Mouse (Mus musculus) hindlimb bud, embryonic 11.5 days (tissue): ENCODE measurements around the gene Ankrd36.
"Not testable (repeated sequence)": the region's sequence is repeated elsewhere in the genome, so short reads cannot be mapped to it uniquely, and the experiment has no call there.

ENCODE experiments used
- DNase-seq: peaks from one replicate; pipeline ENCODE4 v3.0.0-alpha.2; 2012; ENCODE audit warnings: low read depth, low spot score; ENCODE audit errors: extremely low spot score

The Ankrd36 gene

DNA sequence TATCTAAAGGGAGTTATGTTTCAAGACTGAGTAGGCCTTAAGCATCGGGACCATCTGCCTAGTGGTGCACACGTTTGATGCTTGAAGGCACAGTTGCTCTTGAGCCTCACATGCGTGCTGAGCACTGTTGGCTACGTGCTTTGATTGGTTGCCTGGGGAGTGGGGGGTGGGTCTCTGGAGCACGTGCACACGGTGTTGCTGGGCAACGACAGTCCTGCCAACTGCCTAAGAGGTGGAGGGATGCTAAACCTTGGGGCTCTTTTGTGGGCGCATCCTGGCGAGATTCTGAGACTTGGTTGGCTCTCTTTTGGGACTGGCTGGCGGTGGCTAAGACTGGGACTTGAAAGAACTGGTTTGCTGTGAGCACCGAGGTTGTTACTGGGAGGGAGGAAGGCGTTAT, at the start of gene Ankrd36:
Gene Ankrd36 (plus strand): TSS at position 211 of the 400 bp plus-strand sequence.
- DNase-seq, result no peak

DNA sequence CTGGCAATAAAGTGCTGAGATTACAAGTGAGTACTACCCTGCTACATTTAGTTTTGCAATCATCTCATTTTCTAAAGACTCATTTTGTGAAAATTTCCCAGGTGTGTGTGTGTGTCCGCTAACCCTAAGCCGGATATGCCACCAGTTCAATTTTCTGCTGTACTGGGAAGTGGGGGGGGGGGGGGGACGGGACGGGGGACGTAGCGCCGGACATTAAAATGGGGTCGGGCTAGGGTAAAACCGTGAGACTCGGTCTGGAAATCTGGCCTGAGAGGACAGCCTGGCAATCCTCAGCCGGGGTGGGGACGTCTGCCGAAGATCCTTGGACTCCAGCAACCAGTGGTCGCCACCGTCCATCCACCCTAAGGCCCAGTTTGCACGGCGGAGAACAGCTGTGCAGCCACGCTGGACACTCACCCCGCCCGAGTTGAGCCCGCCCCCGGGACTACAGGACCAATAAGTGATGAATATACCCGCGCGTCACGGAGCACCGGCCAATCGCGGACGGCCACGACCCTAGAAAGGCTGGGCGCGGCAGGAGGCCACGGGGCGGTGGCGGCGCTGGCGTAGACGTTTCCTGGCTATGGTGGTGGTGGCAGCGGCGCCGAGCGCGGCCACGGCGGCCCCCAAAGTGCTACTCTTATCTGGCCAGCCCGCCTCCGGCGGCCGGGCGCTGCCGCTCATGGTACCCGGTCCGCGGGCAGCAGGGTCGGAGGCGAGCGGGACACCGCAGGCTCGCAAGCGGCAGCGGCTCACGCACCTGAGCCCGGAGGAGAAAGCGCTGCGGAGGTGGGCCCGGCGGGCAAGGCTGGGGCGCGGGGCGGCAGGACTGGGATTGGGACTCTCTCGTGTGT, 48.8 kb upstream of the Ankrd36 start, which contains the start of gene Xbp1:
Gene Xbp1 (plus strand): TSS at position 248 of the 854 bp plus-strand sequence.
- no peak for DNase-seq

DNA sequence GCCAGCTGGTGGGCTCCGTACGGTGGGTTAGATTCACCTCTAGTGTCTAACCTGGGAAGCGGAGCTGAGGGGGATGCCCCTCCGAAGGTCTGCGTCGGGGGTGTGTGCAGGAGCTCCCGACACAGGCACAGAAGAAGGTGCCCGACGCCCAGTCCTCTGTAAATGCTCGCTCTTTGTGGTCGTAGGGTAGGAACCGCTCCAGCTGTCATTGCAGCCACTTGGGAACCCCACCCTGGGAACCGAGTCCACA, 48.3 kb upstream of the Ankrd36 start:
- DNase-seq, result no peak

GRCm38 (mm10) chr11:5521516-5522291, 47.8 kb upstream of the Ankrd36 start:
- no peak for DNase-seq

GRCm38 (mm10) chr11:5522798-5523415, 46.6 kb upstream of the Ankrd36 start:
- DNase-seq, result no peak

DNA sequence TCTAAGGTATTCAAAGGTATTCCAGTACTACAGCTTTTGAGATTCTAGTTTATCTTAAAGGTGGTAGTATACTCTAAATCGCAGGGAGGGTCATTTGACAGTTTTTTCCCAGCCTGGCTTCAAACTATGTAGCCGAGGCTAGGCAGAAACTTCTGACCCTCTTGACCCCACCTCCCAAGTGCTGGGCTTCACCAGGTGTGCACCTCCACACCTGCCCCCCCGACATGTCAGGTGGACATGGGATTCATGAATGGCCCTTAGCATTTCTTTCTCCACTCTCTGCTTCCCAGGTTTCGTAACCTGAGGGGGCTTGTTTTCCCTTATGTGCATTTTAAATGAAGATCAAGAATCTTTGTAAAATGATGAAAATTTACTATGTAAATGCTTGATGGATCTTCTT, 44.1 kb upstream of the Ankrd36 start:
- DNase-seq, result no peak

- no peak for DNase-seq
Observed at GRCm38 (mm10) chr11:5526573-5527439, 42.7 kb upstream of the Ankrd36 start.

DNA sequence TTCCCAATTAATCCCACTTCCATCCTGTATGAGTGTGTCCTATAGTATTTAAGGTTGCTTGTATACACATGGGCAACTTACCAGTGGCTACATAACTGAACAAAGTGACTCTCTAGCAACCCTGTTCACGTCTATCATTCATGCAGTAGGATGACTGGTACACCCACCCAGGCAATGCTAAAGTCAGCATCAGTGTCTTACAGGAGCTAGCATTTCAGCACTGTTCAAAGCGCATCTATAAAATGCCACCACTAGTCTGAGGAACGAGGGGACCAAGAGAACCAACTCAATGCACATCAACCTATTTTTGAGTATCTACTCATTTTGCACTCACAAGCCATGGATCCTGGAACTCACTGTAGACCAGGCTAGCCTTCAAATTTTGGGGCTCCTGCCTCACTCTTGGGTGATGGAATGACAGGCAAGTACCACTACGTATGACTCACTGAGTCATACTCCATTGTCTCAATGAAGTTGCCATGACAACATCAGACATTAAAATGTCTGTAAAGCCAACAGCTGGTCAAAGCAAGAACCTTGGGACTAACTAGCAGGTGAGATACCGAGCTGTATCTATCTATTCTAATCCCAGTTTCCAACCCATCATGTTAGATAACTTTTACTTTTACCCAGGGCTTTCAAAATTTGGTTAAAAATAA, 41.5 kb upstream of the Ankrd36 start:
- DNase-seq, result no peak

DNA sequence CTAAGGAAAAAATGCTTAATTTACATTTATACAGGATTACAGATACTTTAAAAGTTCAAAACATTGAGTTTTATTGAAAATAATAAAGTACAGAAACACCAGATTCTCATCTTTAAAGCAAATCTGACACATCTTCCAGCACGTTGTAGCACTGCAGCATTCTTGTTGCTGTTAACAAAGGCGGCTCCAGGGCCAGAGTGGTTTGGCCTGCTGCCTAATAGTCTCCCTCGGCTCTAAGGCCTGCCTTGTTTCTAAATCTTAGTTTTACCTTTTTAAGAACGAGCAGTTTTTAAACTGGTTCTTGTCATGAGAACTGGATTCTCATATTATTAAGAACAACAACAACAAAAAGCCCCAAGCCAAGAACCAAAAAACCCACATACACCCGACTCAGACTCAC, 40.6 kb upstream of the Ankrd36 start:
- DNase-seq, result no peak

DNA sequence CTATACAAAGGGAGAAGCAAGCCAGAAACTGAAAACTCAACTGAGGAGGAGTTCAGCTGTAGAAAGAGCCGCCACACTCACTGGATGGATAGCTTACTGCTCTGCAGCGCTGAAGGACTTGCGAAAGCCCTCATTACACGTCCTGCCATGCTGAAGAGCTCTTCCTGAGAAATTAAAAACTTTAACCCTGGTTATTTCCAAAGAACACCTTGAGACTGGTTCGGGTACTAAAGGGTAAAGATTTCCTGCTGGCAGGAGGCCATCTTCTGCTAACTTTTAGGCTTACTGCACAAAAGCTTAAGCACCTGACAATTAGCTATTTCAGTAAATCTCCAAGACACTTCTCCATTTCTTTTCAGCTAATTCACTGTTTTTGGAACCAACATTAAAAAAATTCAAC, 39.3 kb upstream of the Ankrd36 start:
- DNase-seq, result no peak

DNA sequence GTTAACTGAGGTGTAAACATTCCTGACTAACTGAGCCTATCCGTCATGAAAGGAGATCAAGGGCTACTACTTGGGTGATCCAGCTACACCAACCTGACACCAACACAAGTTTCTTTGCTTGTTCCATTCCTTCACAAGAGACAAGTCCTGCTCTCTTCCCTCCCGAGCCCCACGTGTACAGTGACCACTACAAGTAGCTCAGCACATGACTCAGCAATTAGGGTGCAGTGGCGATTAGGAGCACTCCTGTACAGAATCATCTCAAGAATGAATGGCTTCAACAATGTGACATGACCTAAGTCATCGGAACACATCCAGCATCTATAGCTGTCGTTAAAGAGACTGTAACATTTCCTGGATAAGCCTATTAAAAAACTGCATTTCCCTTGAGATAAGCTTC, 38.8 kb upstream of the Ankrd36 start:
- no peak for DNase-seq

DNA sequence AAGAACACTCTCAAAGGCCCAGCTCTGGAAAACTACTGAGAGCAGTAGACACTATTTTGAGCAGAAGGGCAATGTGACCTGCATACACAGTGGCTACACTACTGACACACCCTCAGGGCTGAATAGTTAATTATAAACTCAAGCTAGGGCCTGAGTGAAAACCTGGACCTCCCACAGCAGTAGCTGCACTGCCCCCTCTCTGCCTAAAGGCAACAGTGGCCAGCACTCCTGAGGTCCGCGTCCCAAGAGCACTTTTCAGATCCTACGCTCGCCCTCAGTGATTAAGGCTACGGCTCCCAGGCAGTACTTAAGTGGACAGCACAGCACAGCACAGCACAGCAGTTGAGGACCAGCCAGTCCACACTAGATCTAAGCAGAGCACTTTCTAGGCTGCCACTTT, 36.4 kb upstream of the Ankrd36 start:
- DNase-seq, result no peak

- DNase-seq, result not testable (repeated sequence)
Observed at GRCm38 (mm10) chr11:5537454-5537853, 32.0 kb upstream of the Ankrd36 start.

DNA sequence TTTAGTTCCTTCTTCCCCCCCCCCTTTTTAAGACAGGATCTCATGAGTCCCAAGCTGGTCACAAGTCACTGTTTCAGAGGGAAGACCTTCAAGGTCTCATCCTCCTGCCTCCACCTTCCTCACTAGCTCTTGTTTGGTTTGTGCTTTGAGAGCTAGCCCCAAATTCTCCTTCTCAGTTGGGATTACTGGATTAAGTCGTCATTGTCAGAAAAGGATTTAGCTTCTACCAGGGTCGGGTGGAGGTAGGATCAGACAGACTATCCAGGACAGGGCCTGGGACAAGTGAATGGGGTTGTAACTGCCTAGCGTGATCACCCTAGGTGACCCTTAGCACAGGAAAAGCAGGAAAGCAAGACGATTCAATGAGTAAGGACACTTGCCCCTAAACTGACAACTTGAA, 29.2 kb upstream of the Ankrd36 start:
- DNase-seq, result no peak

- no peak for DNase-seq
Observed at GRCm38 (mm10) chr11:5541230-5541798, 28.2 kb upstream of the Ankrd36 start.

DNA sequence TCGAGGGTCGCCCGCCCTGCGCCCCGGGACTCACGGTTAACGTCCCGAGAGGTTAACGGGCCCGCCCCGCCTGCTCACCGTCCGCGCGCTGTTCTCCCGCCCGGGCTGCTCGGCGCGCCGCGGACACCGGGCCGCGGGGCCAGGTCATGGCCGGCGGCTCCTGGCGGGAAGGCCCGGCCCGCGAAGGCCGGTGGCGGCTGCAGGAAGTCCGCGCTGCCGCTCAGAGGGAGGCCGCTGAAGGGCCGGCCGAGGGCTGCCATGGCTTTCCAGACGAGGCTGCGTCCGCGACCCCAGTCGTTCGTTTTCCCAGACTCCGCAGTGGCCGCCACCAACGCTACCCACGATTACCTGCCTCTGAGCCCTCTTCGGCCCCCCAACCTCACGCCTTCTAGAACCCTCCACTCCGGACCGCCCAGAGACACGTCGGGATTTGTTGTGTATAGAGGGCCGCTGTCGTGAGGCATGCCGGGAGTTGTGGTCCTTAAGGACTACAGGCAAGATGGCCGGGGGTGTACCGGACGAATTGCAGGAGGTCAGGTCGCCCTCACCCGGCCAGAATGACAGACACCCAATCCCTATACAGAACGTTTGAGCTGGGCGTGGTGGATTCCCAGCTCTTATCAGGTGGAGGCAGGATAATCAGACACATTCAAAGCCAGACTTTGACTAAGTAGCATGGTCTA, 27.5 kb upstream of the Ankrd36 start, which contains the start of gene Ccdc117:
Gene Ccdc117 (minus strand): TSS at position 389 of the 683 bp plus-strand sequence.
- DNase-seq, result no peak

- no peak for DNase-seq
Observed at GRCm38 (mm10) chr11:5542482-5543185, 26.9 kb upstream of the Ankrd36 start.

- no peak for DNase-seq
Observed at GRCm38 (mm10) chr11:5543281-5543680, 26.2 kb upstream of the Ankrd36 start.

DNA sequence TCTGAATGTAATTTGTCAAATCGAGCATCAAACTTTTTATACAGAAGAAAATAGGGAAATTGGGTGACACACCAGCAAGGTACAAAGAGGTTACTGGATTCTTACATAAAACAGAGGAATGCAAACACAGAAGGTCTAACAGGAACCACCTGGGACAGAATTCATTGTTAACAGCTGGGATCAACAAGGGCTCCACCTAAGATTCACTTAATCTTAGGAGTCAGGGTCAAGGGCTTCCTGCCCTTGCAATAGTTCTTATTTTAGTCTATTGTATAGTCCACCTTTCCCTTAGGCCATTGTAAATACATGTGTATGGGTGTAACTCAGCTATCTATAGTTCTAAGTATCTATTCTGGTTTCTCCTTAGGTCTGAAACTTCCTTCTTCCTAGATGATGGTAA, 24.8 kb upstream of the Ankrd36 start:
- DNase-seq, result not testable (repeated sequence)
